Mouse (Mus musculus) heart, adult 2 months (tissue): Measurements from ENCODE around the gene Pex7.
A peak's percentile ranks its signal among the peaks of the same experiment; 100 is the strongest.

Source experiments
- CTCF ChIP-seq: fragments of 200-600 bp; IDR thresholded peaks from 2 replicates; pipeline ENCODE4 v1.8.1; 2022; ENCODE audit warnings: antibody characterized with exemption, mild to moderate bottlenecking, moderate library complexity
- EP300 ChIP-seq: fragments of 200-500 bp; IDR thresholded peaks from 2 replicates; pipeline ENCODE4 v1.6.1; 2011; ENCODE audit warnings: low read depth, low read length, control low read depth; ENCODE audit not compliant: insufficient read depth

- peak; percentile 78 for TF ChIP-seq CTCF
- no peak for TF ChIP-seq EP300
These were observed 26.3 kb upstream of the Pex7 start for GRCm38 (mm10) chr10:19933511-19934383.
